Mouse (Mus musculus) thymus, adult 18-20 months (tissue): ENCODE data around the gene Med25.
A peak's percentile ranks its signal among the peaks of the same experiment; 100 is the strongest.

ENCODE experiments used
- DNase-seq, 2 experiments: peaks; one replicate each; pipeline ENCODE4 v3.0.0; 2022; ENCODE audit warnings: mixed read lengths in 2 of 2

Med25 gene

DNA sequence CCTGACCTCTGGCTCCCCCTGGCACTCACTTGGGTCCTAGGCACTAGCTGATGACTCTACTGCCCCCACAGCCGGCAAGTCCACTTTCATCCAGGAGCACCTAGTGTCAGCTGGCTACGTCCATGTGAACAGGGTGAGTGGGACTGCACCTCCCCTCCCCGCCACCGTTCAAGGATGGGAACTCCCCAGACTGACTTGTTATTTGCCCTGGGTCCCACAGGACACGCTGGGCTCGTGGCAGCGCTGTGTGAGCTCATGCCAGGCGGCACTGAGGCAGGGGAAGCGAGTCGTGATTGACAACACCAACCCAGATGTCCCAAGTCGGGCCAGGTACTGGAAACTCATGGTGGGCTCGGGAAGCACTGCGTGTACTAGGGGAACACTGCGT is 31.1 kb downstream of the Med25 start:
- no peak for DNase-seq

GRCm38 (mm10) chr7:44860576-44861428 is 31.7 kb downstream of the Med25 start:
- peak in 1 of 2 experiments; percentile 33 for DNase-seq

DNA sequence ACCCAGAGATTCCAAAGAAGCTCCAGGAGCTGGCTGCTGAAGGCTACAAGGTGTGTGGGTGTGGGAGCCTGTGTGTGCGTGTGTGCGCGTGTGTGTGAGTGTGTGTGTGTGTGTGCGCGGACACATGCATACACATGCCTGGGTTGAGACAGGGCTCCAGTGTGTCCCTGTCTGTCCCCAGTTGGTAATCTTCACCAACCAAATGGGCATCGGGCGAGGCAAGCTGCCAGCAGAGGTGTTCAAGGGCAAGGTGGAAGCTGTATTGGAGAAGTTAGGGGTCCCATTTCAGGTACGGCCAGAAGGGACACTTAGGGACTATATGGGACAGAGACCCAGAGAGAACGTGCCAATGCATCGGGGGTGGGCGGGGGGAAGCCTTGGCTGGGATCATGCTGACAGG is 32.6 kb downstream of the Med25 start:
- DNase-seq, result no peak

DNA sequence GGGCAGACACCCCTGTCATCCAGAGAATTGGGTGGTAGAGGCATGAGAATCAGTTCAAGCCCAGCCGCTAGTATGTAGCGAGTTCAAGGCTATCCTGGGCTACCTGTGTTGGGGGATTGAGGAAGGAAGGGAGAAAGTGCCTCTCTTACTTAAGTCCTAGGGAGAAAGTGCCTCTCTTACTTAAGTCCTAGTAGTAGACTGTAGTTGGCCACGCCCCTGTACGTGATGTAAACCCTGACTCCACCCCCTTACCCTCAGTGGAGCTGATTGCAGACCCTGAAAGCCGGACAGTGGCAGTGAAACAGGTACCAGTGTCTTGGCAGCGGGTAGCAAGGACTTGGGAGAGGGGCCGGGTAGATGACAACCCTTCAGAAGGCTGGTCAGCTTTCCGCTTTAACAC is 34.6 kb downstream of the Med25 start:
- peak in 1 of 2 experiments; percentile 56 for DNase-seq

GRCm38 (mm10) chr7:44857042-44857552 is 35.4 kb downstream of the Med25 start, which contains the start of gene Pnkp:
Pnkp (plus strand) TSS chr7:44857139.
- DNase-seq, result peak; percentile 69 to 81

DNA sequence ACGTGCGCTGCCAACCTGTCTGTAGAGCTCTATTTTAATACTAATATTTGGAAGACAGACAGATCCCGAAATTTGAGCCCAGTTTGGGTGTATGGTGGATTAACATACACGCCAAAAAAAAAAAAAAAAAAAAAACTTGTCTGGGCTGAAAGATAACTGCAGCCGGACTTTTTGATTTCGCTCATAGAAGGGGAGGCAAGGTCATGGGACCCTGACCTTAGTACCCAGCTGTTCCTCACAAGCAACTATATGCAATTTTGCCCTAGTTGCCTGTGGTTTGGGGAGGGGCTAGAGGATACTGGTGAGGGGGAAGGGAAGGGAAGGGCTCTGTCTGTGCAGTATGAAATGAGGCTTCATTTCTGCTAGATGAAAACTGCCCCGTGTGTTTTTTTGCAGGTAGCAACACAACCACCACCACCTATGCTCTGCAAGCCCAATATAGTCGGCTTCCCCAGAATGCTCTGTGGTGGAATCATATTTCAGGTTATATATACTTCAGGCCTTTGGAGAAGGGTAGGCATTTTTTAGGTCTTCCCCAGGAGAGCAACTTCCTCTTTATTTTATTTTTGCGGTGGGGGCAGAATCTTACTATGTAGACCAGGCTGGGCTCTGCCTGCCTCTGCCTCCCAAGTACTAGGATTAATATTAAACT is 36.1 kb downstream of the Med25 start:
- peak in 1 of 2 experiments; percentile 56 for DNase-seq

- DNase-seq, result peak in 1 of 2 experiments; percentile 44
These were observed 37.5 kb downstream of the Med25 start for GRCm38 (mm10) chr7:44855036-44855435.

GRCm38 (mm10) chr7:44854356-44855031 is 38.0 kb downstream of the Med25 start:
- peak; percentile 70 to 77 for DNase-seq

- peak in 1 of 2 experiments; percentile 41 for DNase-seq
These were observed 38.7 kb downstream of the Med25 start for GRCm38 (mm10) chr7:44853596-44854355.

DNA sequence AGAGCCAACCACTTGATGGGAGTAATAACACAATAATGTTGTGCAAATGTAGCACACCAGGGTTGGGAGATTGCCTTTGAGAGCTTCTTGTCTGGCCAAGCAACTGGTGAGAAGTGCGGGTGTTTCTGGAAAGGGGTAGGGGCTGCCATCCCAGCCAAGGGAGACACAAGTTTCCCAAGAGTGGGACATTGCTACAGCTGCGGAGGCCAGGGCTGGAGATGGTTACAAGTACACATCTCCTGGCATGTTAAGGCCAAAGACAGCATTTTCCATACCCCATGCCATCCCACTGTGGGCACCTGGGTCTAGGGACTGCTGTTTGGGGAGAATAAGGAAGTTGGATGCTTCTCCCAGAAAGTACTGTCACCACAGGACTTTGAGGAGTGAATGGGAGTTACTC is 39.4 kb downstream of the Med25 start:
- DNase-seq, result no peak

DNA sequence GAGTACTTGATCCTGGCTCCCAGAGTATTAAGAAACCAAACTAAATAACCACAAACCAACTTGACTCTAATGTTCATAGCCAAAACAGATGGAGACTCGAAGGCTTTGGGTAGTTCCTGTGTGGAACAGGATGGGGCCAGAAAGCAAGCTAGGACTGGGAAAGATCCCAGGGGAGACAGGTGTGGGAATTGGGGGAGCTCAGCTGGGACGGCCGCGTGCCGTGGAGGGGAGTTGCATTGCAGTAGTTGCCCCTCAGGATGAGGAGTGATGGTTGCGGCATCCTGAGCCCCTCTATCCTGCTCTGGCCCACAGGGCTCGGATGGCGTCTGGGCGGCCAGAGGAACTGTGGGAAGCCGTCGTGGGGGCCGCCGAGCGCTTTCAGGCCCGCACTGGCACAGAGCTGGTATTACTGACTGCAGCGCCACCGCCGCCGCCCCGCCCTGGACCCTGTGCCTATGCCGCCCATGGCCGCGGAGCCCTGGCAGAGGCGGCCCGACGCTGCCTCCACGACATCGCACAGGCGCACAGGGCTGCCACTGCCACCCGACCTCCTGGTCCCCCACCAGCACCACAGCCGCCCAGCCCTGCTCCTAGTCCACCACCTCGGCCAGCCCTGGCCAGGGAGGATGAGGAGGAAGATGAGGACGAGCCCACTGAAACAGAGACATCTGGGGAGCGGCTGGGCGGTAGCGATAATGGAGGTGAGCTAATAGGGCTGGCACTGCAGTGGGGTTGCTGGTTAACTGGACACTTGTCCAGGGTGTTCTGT is 40.1 kb downstream of the Med25 start:
- DNase-seq, result no peak

- DNase-seq, result no peak
These were observed 40.8 kb downstream of the Med25 start for GRCm38 (mm10) chr7:44851625-44852234.

DNA sequence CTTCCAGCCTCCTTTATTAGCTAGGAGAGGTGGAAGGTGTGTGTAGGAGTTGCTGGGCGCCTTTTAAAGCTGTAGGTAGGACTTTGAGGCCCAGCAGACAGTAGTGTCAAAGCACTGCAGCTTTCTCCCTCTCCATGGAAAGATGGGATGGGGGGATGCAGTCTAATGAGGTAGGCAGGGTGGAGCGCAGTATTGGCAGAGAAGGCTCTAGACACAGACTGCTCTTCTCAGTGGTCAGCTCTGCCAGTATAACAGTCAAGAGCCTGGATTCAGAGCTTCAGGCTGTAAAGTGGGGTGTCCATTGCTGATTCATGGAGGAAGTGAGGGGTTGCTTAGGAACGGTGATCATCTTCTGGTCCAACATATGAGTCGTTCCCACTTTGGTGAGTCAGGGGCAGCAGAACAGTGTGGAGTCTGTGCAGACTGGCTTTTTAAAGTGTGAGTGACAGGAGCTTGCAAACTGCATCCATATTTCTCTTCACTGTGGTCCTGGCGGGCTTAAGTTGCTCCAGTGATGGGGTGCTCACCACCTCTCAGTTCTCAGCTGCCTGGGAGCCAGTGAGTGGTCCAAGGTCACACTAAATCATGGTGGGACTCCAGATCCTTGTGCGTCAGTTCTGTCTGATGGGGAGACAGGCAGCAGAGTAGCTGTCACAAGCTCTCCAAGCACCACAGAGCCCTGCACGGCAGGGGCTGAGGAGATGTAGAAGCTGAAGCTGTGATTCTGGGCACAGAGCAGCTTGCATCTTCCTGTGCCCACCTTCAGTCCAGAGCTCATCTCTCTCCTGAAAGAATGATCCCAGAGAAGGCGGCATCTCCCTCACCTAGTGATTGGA is 41.5 kb downstream of the Med25 start:
- no peak for DNase-seq

- DNase-seq, result peak in 1 of 2 experiments; percentile 65
These were observed 42.4 kb downstream of the Med25 start for GRCm38 (mm10) chr7:44850146-44850545.

GRCm38 (mm10) chr7:44849416-44850111 is 42.9 kb downstream of the Med25 start:
- DNase-seq, result peak; percentile 84 to 91

DNA sequence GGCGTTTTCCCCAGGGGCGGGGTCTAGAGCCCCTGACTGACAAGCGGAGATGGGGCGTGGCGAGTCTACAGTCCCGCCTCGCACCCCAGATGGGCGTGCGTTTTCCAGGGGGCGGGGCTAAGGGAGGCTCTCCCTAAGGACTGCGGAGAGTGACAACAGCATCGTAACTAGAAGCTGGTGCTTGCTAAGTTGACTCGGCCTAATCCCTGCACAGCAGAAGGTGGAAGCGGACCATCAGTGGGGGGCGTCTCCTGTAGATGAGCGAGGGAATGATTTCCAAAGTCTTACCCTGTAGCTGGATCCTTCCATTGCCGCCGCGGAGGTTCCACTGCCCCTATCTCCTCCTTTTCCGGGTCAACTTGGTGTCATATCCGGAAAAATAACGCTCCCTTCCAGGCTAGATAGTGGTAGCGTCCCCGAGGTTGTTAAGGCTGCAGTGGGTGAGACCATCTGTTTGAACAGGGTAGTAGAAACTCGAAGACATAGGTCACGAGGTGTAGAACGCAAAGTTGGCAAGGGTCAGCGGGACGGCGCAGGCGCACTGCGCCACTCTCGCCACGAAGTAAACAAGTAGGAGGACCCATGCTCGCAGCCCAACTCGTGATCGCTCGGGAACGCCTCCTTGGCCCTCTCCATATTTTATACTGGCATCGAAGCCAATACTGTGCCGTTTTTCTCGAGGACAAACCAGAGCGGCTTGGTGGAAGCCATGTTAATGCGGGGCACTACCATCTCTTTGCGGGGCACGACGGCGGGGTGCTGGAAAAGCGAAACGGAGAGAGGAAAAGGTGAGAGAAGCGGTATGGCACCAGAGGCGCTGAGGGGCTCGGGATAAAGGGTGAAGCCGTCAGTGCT is 43.7 kb downstream of the Med25 start, which contains the start of the genes Akt1s1 and Tbc1d17:
Akt1s1 (plus strand) TSS at position 431 of the 855 bp plus-strand sequence.
Tbc1d17 (minus strand) TSS at position 519 of the 855 bp plus-strand sequence.
- DNase-seq, result peak; percentile 96 to 99

- peak in 1 of 2 experiments; percentile 36 for DNase-seq
These were observed 44.7 kb downstream of the Med25 start for GRCm38 (mm10) chr7:44847772-44848171.

DNA sequence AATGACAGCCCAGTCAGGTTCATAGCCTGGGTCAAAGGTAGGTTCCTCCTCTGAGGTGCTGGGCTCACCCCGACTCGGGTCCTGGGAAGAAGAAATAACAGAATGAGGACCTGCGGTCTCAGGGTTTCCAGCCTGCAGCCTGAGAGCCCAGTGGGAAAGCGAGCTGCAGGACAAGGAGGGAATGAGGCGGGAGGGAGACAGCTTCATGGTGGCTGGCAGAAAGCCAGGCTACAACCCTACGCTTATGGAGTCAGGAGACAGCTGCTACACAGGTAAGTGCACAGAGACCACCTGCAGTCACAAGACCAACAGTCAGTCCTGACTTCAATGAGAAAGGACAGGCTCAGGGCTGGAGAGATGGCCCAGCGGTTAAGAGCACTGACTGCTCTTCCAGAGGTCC is 45.7 kb downstream of the Med25 start:
- DNase-seq, result no peak
